In genomic region chr4:135508419-135509039, GRCm38 (mm10) we compare ENCODE assay signal across 8 mouse cellular contexts. TPM values are rescaled to one million over a fixed set of nuclear protein-coding genes. Genes with fewer than 3 reads are reported as not detected.
DNase-seq lines count a peak whose midpoint lies in the region; ATAC-seq and TF ChIP-seq lines count a peak whose summit lies in the region.

No protein-coding gene starts in this region.

- H3K36me3 ChIP-seq in forebrain, postnatal 0 days (ENCODE audit: insufficient read depth), result no peaks in the 10 kb centered on the region
- H3K36me3 ChIP-seq in hindbrain, embryonic 13.5 days, result no peaks in the 10 kb centered on the region

- H3K4me3 ChIP-seq in cerebellum, adult 2 months (replicated peaks; ENCODE audit: insufficient read depth, low read depth, low read length), result no peak overlapping the region
- H3K4me3 ChIP-seq in forebrain, postnatal 0 days (ENCODE audit: low read depth, low read length), result no peak overlapping the region
- 0 out of 2 replicates have a peak overlapping the region, but pooled peaks have one; percentile 2 for H3K4me3 ChIP-seq in hindbrain, embryonic 13.5 days

- no peaks in the 10 kb centered on the region for H3K27me3 ChIP-seq in Patski
- no peaks in the 10 kb centered on the region for H3K27me3 ChIP-seq in cerebellum, adult 2 months (ENCODE audit: control insufficient read depth, insufficient read depth, low read length)
- H3K27me3 ChIP-seq in forebrain, postnatal 0 days (ENCODE audit: insufficient read depth, low read length), result no peaks in the 10 kb centered on the region
- H3K27me3 ChIP-seq in hindbrain, embryonic 13.5 days, result no peaks in the 10 kb centered on the region

- no peaks in the 10 kb centered on the region for H3K4me1 ChIP-seq in cerebellum, adult 2 months (ENCODE audit: control insufficient read depth, insufficient read depth, low read length)
- H3K4me1 ChIP-seq in forebrain, postnatal 0 days (ENCODE audit: insufficient read depth), result no peaks in the 10 kb centered on the region
- H3K4me1 ChIP-seq in hindbrain, embryonic 13.5 days (replicated peaks), result peaks cover 9% of the 10 kb centered on the region; the same call in 1 of the 2 replicates

- no peak for DNase-seq in Patski (ENCODE audit: low read depth, low spot score)
- peak; percentile 51 to 57 for DNase-seq in cerebellum, adult 2 months
- DNase-seq in forebrain, postnatal 0 days, result peak; percentile 93
- DNase-seq in layer of hippocampus, postnatal 10 days (ENCODE audit: low spot score in 2 of 2), result peak; percentile 80 to 84
- DNase-seq in lung, postnatal 14 days, result peak; percentile 81
- peak; percentile 89 for DNase-seq in retina, postnatal 1 day
- peak; percentile 58 to 80 for DNase-seq in urinary bladder, postnatal 4 days (ENCODE audit: low spot score in 2 of 2)

- H3K9ac ChIP-seq in forebrain, postnatal 0 days, result no peak overlapping the region
- peak overlapping the region; percentile 49; the same call in 1 of the 2 replicates for H3K9ac ChIP-seq in hindbrain, embryonic 13.5 days

- H3K27ac ChIP-seq in cerebellum, adult 2 months (ENCODE audit: insufficient read depth, low read length), result no peak overlapping the region
- no peak overlapping the region for H3K27ac ChIP-seq in forebrain, postnatal 0 days (ENCODE audit: low read depth, low read length)
- H3K27ac ChIP-seq in hindbrain, embryonic 13.5 days, result no peak overlapping the region

- ATAC-seq in Patski, result no peak
- ATAC-seq in forebrain, postnatal 0 days, result peak; percentile 69
- no peak for ATAC-seq in hindbrain, embryonic 13.5 days (ENCODE audit: low FRiP score)

- no peaks in the 10 kb centered on the region for H3K9me3 ChIP-seq in forebrain, postnatal 0 days (ENCODE audit: low read length)
- H3K9me3 ChIP-seq in hindbrain, embryonic 13.5 days, result no peaks in the 10 kb centered on the region

- CTCF ChIA-PET in Patski (lab: Charles Lee), result interaction anchor here (1.0 to 3.0 kb wide), 4 partner anchors 9 to 176 kb away, joined by 3 to 25 read pairs (median 6); no protein-coding TSS in a partner anchor

- in situ Hi-C loops in Patski (cut with MboI; ENCODE audit: low pct_unique_long_range_greater_than_20kb), result loop anchor here (25.0 kb wide), 1 partner anchor 404 kb away; the partner anchor contains the start of gene Fuca1

- POLR2A ChIA-PET in Patski (lab: Charles Lee), result no interaction called here

- no peak for TF ChIP-seq POLR2A in cerebellum, adult 2 months (IDR thresholded peaks at IDR 0.05; ENCODE audit: borderline replicate concordance, insufficient read depth, low read length)

- TF ChIP-seq CTCF in Patski (IDR thresholded peaks at IDR 0.05), result peak; percentile 71
- TF ChIP-seq CTCF in cerebellum, adult 2 months (IDR thresholded peaks at IDR 0.05; ENCODE audit: borderline replicate concordance, insufficient read depth, low read depth, low read length), result peak; percentile 81
- peak; percentile 92 for TF ChIP-seq CTCF in forebrain, postnatal 0 days (IDR thresholded peaks at IDR 0.05; ENCODE audit: low read depth)

- peak overlapping the region; percentile 41 for H3K4me2 ChIP-seq in forebrain, postnatal 0 days (ENCODE audit: low read depth)
- H3K4me2 ChIP-seq in hindbrain, embryonic 13.5 days, result peak overlapping the region; percentile 42

- WGBS in cerebellum, adult 2 months, result 14% methylated on average over 13 of the region's 13 CpGs
- 13% methylated on average over 13 of the region's 13 CpGs for WGBS in forebrain, postnatal 0 days
- 14% methylated on average over 13 of the region's 13 CpGs for WGBS in hindbrain, embryonic 13.5 days

RNA-seq across cellular contexts. Expression of gene Nipal3, which starts 13.7 kb away (rescaled TPM):
- polyA plus RNA-seq in Patski (2021), result 11.0 TPM
- 57.5 and 60.9 TPM in 2 replicates for polyA plus RNA-seq in cerebellum, adult 2 months (2012; rRNA removed)
- total RNA-seq in forebrain, postnatal 0 days (2014; rRNA removed), result 40.7 and 62.1 TPM in 2 replicates
- 3.3 and 6.0 TPM in 2 replicates for polyA plus RNA-seq in forebrain, postnatal 0 days (2015; fragmentation: Nextera tagmentation; extraction: Ambion mirVana)
- polyA plus RNA-seq in hindbrain, embryonic 13.5 days (2015; fragmentation: Nextera tagmentation; extraction: Ambion mirVana), result 6.5 and 7.8 TPM in 2 replicates
- total RNA-seq in layer of hippocampus, postnatal 10 days (2021), result 10 to 100 TPM; 60.9 to 66.2 TPM

RNA-seq across cellular contexts. Expression of gene Stpg1, which starts 13.9 kb away (rescaled TPM):
- polyA plus RNA-seq in Patski (2021), result not detected
- 0.72 and 0.76 TPM in 2 replicates for polyA plus RNA-seq in cerebellum, adult 2 months (2012; rRNA removed)
- total RNA-seq in forebrain, postnatal 0 days (2014; rRNA removed), result 0.24 and 0.62 TPM in 2 replicates
- polyA plus RNA-seq in forebrain, postnatal 0 days (2015; fragmentation: Nextera tagmentation; extraction: Ambion mirVana), result 0.64 and 1.0 TPM in 2 replicates
- 0.23 and 0.44 TPM in 2 replicates for polyA plus RNA-seq in hindbrain, embryonic 13.5 days (2015; fragmentation: Nextera tagmentation; extraction: Ambion mirVana)
- 1 to 10 TPM; 1.1 to 2.3 TPM for total RNA-seq in layer of hippocampus, postnatal 10 days (2021)
